14 mouse cellular contexts compared by ENCODE assay signal in the genomic region with DNA sequence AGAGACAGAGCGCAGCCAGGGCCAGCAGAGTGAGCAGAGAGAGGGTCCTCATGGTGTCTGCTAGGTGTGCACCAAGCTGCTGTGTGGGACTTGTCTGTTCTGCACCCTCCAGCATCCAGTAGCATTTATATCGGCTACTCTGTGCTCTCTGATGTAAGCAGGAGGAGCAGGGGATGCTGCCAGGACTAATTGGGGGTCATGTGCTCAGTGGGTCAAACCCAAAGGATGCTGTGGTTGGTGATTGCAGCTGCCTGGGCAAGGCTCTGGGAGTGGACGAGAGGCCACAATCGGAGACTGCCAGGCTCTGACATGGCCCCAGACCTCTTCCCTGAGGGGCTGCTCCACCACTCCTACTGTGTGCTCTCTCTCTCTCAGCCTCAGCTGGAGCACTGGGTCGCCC. TPM values are rescaled to one million over a fixed set of nuclear protein-coding genes. Genes with fewer than 3 reads are reported as not detected.
DNase-seq lines count a peak whose midpoint lies in the region; ATAC-seq and TF ChIP-seq lines count a peak whose summit lies in the region.
"Not testable (repeated sequence)": the region's sequence is repeated elsewhere in the genome, so short reads cannot be mapped to it uniquely, and the experiment has no call there.
"Had no signal": no experiment of that assay in that cellular context is flagged by ENCODE, and none has a peak within 500 bp of the region (broad histone marks: within the 10 kb centered on the region; RNA-seq: fewer than 3 reads in every experiment).

A gene (minus strand): TSS at position 101 of the 400 bp plus-strand sequence.

- 61% methylated on average over 5 of the region's 5 CpGs for WGBS in bone marrow, adult 2 months
- 79% methylated on average over 5 of the region's 5 CpGs for WGBS in embryonic facial prominence, embryonic 15.5 days
- 86% methylated on average over 5 of the region's 5 CpGs for WGBS in lung, adult 2 months
- 80% methylated on average over 5 of the region's 5 CpGs for WGBS in stomach, postnatal 0 days

- H3K9me3 ChIP-seq in embryonic facial prominence, embryonic 15.5 days (replicated peaks); stomach, postnatal 0 days (ENCODE audit: control insufficient read depth, low read length): not testable (repeated sequence)

- H3K9ac ChIP-seq in embryonic facial prominence, embryonic 15.5 days; stomach, postnatal 0 days (ENCODE audit: low read length): not testable (repeated sequence)

- TF ChIP-seq POLR2A in bone marrow, adult 2 months (IDR thresholded peaks at IDR 0.05; ENCODE audit: borderline replicate concordance, control insufficient read depth, low read depth, low read length); lung, adult 2 months (IDR thresholded peaks at IDR 0.05; ENCODE audit: borderline replicate concordance, extremely low read depth, low read depth, low read length): not testable (repeated sequence)

- H3K4me3 ChIP-seq in bone marrow, adult 2 months (replicated peaks; ENCODE audit: control insufficient read depth, low read depth, low read length); embryonic facial prominence, embryonic 15.5 days (replicated peaks); lung, adult 2 months (replicated peaks; ENCODE audit: extremely low read depth, low read depth, low read length); stomach, postnatal 0 days (ENCODE audit: low read depth, low read length): not testable (repeated sequence)

- TF ChIP-seq EP300 in stomach, postnatal 0 days (optimal IDR thresholded peaks at IDR 0.05) = not testable (repeated sequence)

- not testable (repeated sequence) for H3K4me1 ChIP-seq in bone marrow, adult 2 months (ENCODE audit: control insufficient read depth, insufficient read depth, low read length); lung, adult 2 months (ENCODE audit: control insufficient read depth, insufficient read depth, low read length); stomach, postnatal 0 days (replicated peaks; ENCODE audit: control insufficient read depth, insufficient read depth)
- H3K4me1 ChIP-seq in embryonic facial prominence, embryonic 15.5 days = peaks cover 14% of the 10 kb centered on the region

- H3K4me2 ChIP-seq in embryonic facial prominence, embryonic 15.5 days (replicated peaks); stomach, postnatal 0 days (replicated peaks; ENCODE audit: low read depth): not testable (repeated sequence)

- H3K27me3 ChIP-seq in embryonic facial prominence, embryonic 15.5 days; stomach, postnatal 0 days (ENCODE audit: control insufficient read depth, insufficient read depth, low read length): not testable (repeated sequence)

- not testable (repeated sequence) for TF ChIP-seq CTCF in bone marrow, adult 2 months (IDR thresholded peaks at IDR 0.05; ENCODE audit: control insufficient read depth, insufficient read depth, low read length); lung, adult 2 months (IDR thresholded peaks at IDR 0.05; ENCODE audit: insufficient read depth, low read length); stomach, postnatal 0 days (IDR thresholded peaks at IDR 0.05; ENCODE audit: low read depth)

- DNase-seq in lung, adult 2 months; stomach, postnatal 0 days (ENCODE audit: low spot score): not testable (repeated sequence)

- not testable (repeated sequence) for H3K27ac ChIP-seq in bone marrow, adult 2 months (ENCODE audit: control insufficient read depth, insufficient read depth, low read depth, low read length, poor library complexity); embryonic facial prominence, embryonic 15.5 days (replicated peaks); stomach, postnatal 0 days (replicated peaks)

- ATAC-seq in embryonic facial prominence, embryonic 15.5 days (ENCODE audit: insufficient number of reproducible peaks, low FRiP score, low TSS enrichment, low read depth); stomach, postnatal 0 days (ENCODE audit: low FRiP score, low TSS enrichment): not testable (repeated sequence)

- H3K36me3 ChIP-seq in embryonic facial prominence, embryonic 15.5 days; stomach, postnatal 0 days (ENCODE audit: control insufficient read depth, insufficient read depth, low read length): not testable (repeated sequence)

RNA-seq across cellular contexts. Expression of the gene that starts here (rescaled TPM):
- 13.5 and 129 TPM in 2 replicates for polyA plus RNA-seq in bone marrow, adult 2 months (2011; ENCODE audit: insufficient read depth, insufficient read length, low replicate concordance, missing spikeins)
- 13.8 and 15.5 TPM in 2 replicates for polyA plus RNA-seq in embryonic facial prominence, embryonic 15.5 days (2015; fragmentation: Nextera tagmentation; extraction: Ambion mirVana)
- 23.0 TPM in 1 of 2 replicates, not detected in the other for polyA plus RNA-seq in lung, adult 2 months (2012; rRNA removed)
- 20.1 and 24.9 TPM in 2 replicates for polyA plus RNA-seq in stomach, postnatal 0 days (2015; fragmentation: Nextera tagmentation; extraction: Ambion mirVana)
- polyA plus RNA-seq: activated CD4-positive, CD25-positive, alpha-beta regulatory T cell, adult 4 months; CD4-positive, CD25-positive, alpha-beta regulatory T cell, adult 4 months; embryonic facial prominence, embryonic 11.5 days; erythroblast, embryonic 14.5 days; forebrain, embryonic 10.5 days; forebrain, embryonic 12.5 days; forebrain, embryonic 14.5 days; forebrain, embryonic 16.5 days; G1E; Patski had no signal
